Mouse (Mus musculus) bone marrow, adult 2 months (tissue): ENCODE results near the gene Alb.

ENCODE experiments used
- CTCF ChIP-seq: fragments of 200-500 bp; IDR thresholded peaks from 2 replicates; pipeline ENCODE4 v1.5.1; 2011; ENCODE audit warnings: low read length, control low read depth; ENCODE audit not compliant: control insufficient read depth, insufficient read depth
- POLR2A ChIP-seq: fragments of 200-500 bp; IDR thresholded peaks from 2 replicates; pipeline ENCODE4 v1.6.1; 2011; ENCODE audit warnings: low read depth, mild to moderate bottlenecking, control low read depth, low read length, borderline replicate concordance; ENCODE audit not compliant: control insufficient read depth

GRCm38 (mm10) chr5:90466806-90467205 lies 6.1 kb downstream of the Alb start:
- TF ChIP-seq CTCF, result no peak
- TF ChIP-seq POLR2A, result no peak
